Mouse (Mus musculus): ENCODE data around the gene Rras.
A peak's percentile ranks its signal among the peaks of the same experiment; 100 is the strongest.

The Rras gene

GRCm38 (mm10) chr7:45017242-45018061 is at the start of gene Rras:
Gene Rras, plus strand, starts transcription at chr7:45017961.
- peak; percentile 100 for DNase-seq (ENCODE audit: low read depth, low spot score)

- DNase-seq (ENCODE audit: low read depth, low spot score), result peak; percentile 97
Observed at GRCm38 (mm10) chr7:44970231-44970691, 47.5 kb upstream of the Rras start.

GRCm38 (mm10) chr7:44971142-44971541 is 46.6 kb upstream of the Rras start:
- DNase-seq (ENCODE audit: low read depth, low spot score), result no peak

GRCm38 (mm10) chr7:44973415-44974130 is 44.2 kb upstream of the Rras start:
- no peak for DNase-seq (ENCODE audit: low read depth, low spot score)

- no peak for DNase-seq (ENCODE audit: low read depth, low spot score)
Observed at GRCm38 (mm10) chr7:44974383-44975116, 43.2 kb upstream of the Rras start, which contains the start of gene Cpt1c. Gene Cpt1c, minus strand, starts transcription at chr7:44974851.

- DNase-seq (ENCODE audit: low read depth, low spot score), result no peak
Observed at GRCm38 (mm10) chr7:44975117-44975419, 42.7 kb upstream of the Rras start.

GRCm38 (mm10) chr7:44978300-44978699 is 39.5 kb upstream of the Rras start:
- no peak for DNase-seq (ENCODE audit: low read depth, low spot score)

- no peak for DNase-seq (ENCODE audit: low read depth, low spot score)
Observed at GRCm38 (mm10) chr7:44981539-44981938, 36.2 kb upstream of the Rras start.

GRCm38 (mm10) chr7:44983085-44983484 is 34.7 kb upstream of the Rras start:
- DNase-seq (ENCODE audit: low read depth, low spot score), result peak; percentile 78

- no peak for DNase-seq (ENCODE audit: low read depth, low spot score)
Observed at GRCm38 (mm10) chr7:44983944-44984832, 33.6 kb upstream of the Rras start.

GRCm38 (mm10) chr7:44984833-44985164 is 33.0 kb upstream of the Rras start:
- DNase-seq (ENCODE audit: low read depth, low spot score), result no peak

GRCm38 (mm10) chr7:44985595-44986191 is 32.1 kb upstream of the Rras start:
- DNase-seq (ENCODE audit: low read depth, low spot score), result peak; percentile 84

- DNase-seq (ENCODE audit: low read depth, low spot score), result peak; percentile 99
Observed at GRCm38 (mm10) chr7:44986192-44986878, 31.4 kb upstream of the Rras start, which contains the start of gene Prmt1. Gene Prmt1, minus strand, starts transcription at chr7:44986568.

GRCm38 (mm10) chr7:44986879-44987718 is 30.7 kb upstream of the Rras start:
- no peak for DNase-seq (ENCODE audit: low read depth, low spot score)

GRCm38 (mm10) chr7:44996672-44997071 is 21.1 kb upstream of the Rras start:
- DNase-seq (ENCODE audit: low read depth, low spot score), result no peak

GRCm38 (mm10) chr7:44997231-44997939 is 20.4 kb upstream of the Rras start, which contains the start of gene Irf3:
Gene Irf3, plus strand, starts transcription at chr7:44997648.
- peak; percentile 99 for DNase-seq (ENCODE audit: low read depth, low spot score)

GRCm38 (mm10) chr7:44997940-44998428 is 19.8 kb upstream of the Rras start:
- DNase-seq (ENCODE audit: low read depth, low spot score), result no peak

GRCm38 (mm10) chr7:44998501-44998955 is 19.2 kb upstream of the Rras start, which contains the start of gene Bcl2l12:
Gene Bcl2l12, minus strand, starts transcription at chr7:44998712.
- DNase-seq (ENCODE audit: low read depth, low spot score), result peak; percentile 40
